Mouse (Mus musculus): ENCODE data around the gene Chmp4b. TPM values are rescaled to one million over a fixed set of nuclear protein-coding genes. Genes with fewer than 3 reads are reported as not detected.

The Chmp4b gene
- polyA plus RNA-seq, 1 experiment from 2014 or later: 23.2 TPM

- DNase-seq (ENCODE audit: low spot score) (no peak), ATAC-seq (ENCODE audit: low FRiP score) (no peak)
- no peak overlapping the region for H3K4me2 ChIP-seq (replicated peaks)
- 87% methylated on average over 7 of the region's 7 CpGs for WGBS
- no peaks in the 10 kb centered on the region for H3K9me3 ChIP-seq (ENCODE audit: control insufficient read depth, low read length)
- no peak overlapping the region for H3K4me3 ChIP-seq (replicated peaks; ENCODE audit: low read length)
- no peaks in the 10 kb centered on the region for H3K4me1 ChIP-seq (replicated peaks; ENCODE audit: control insufficient read depth, insufficient read depth, low read length)
- H3K9ac ChIP-seq: no peak overlapping the region
- no peak overlapping the region for H3K27ac ChIP-seq
- H3K27me3 ChIP-seq (ENCODE audit: control insufficient read depth, insufficient read depth, low read length): no peaks in the 10 kb centered on the region
- no peaks in the 10 kb centered on the region for H3K36me3 ChIP-seq (replicated peaks; ENCODE audit: control insufficient read depth, insufficient read depth)
Observed at GRCm38 (mm10) chr2:154735986-154736385, 84.5 kb downstream of the Chmp4b start.

GRCm38 (mm10) chr2:154738621-154739020, 87.1 kb downstream of the Chmp4b start:
- H3K9me3 ChIP-seq (ENCODE audit: control insufficient read depth, low read length): no peaks in the 10 kb centered on the region
- H3K4me3 ChIP-seq (replicated peaks; ENCODE audit: low read length): no peak overlapping the region
- WGBS: 94% methylated on average over 5 of the region's 5 CpGs
- H3K27me3 ChIP-seq (ENCODE audit: control insufficient read depth, insufficient read depth, low read length): no peaks in the 10 kb centered on the region
- no peak overlapping the region for H3K4me2 ChIP-seq (replicated peaks)
- H3K9ac ChIP-seq: no peak overlapping the region
- 0 out of 2 replicates have a peak, but pooled peaks cover 4% of the 10 kb centered on the region for H3K4me1 ChIP-seq (replicated peaks; ENCODE audit: control insufficient read depth, insufficient read depth, low read length)
- DNase-seq (ENCODE audit: low spot score): no peak
- H3K36me3 ChIP-seq (replicated peaks; ENCODE audit: control insufficient read depth, insufficient read depth): no peaks in the 10 kb centered on the region
- ATAC-seq (ENCODE audit: low FRiP score): no peak
- no peak overlapping the region for H3K27ac ChIP-seq

- Histone ChIP-seq H3K4me3 (replicated peaks; ENCODE audit: low read length) (no peak overlapping the region), H3K9me3 (ENCODE audit: control insufficient read depth, low read length) (no peaks in the 10 kb centered on the region), H3K36me3 (replicated peaks; ENCODE audit: control insufficient read depth, insufficient read depth) (no peaks in the 10 kb centered on the region), H3K9ac (no peak overlapping the region; the same call in 1 of the 2 replicates), H3K4me2 (replicated peaks) (no peak overlapping the region), H3K4me1 (replicated peaks; ENCODE audit: control insufficient read depth, insufficient read depth, low read length) (0 out of 2 replicates have a peak, but pooled peaks cover 4% of the 10 kb centered on the region), H3K27me3 (ENCODE audit: control insufficient read depth, insufficient read depth, low read length) (no peaks in the 10 kb centered on the region), H3K27ac (no peak overlapping the region)
- 75% methylated on average over 10 of the region's 10 CpGs for WGBS
- DNase-seq (ENCODE audit: low spot score): no peak
- no peak for ATAC-seq (ENCODE audit: low FRiP score)
Observed at GRCm38 (mm10) chr2:154742911-154743819, 91.7 kb downstream of the Chmp4b start.

- Histone ChIP-seq H3K27me3 (ENCODE audit: control insufficient read depth, insufficient read depth, low read length) (no peaks in the 10 kb centered on the region), H3K4me2 (replicated peaks) (no peak overlapping the region), H3K27ac (no peak overlapping the region), H3K9me3 (ENCODE audit: control insufficient read depth, low read length) (no peaks in the 10 kb centered on the region), H3K4me1 (replicated peaks; ENCODE audit: control insufficient read depth, insufficient read depth, low read length) (peaks cover 7% of the 10 kb centered on the region; the same call in 1 of the 2 replicates), H3K4me3 (replicated peaks; ENCODE audit: low read length) (no peak overlapping the region), H3K36me3 (replicated peaks; ENCODE audit: control insufficient read depth, insufficient read depth) (no peaks in the 10 kb centered on the region), H3K9ac (no peak overlapping the region)
- ATAC-seq (ENCODE audit: low FRiP score) (no peak), DNase-seq (ENCODE audit: low spot score) (no peak)
- 67% methylated on average over 4 of the region's 4 CpGs for WGBS
Observed at GRCm38 (mm10) chr2:154743915-154744314, 92.4 kb downstream of the Chmp4b start.

Other genes with a start within 250 kb of the Chmp4b start
- gene Snta1, start 243.6 kb upstream of the Chmp4b start, polyA plus RNA-seq (2014; fragmentation: Nextera tagmentation; extraction: Ambion mirVana): 7.0 and 7.1 TPM in 2 replicates
- gene Cbfa2t2, start 215.2 kb upstream of the Chmp4b start, polyA plus RNA-seq (2014; fragmentation: Nextera tagmentation; extraction: Ambion mirVana): 44.6 and 48.0 TPM in 2 replicates
- 1.5 and 1.6 TPM in 2 replicates for gene 1700003F12Rik, start 104.6 kb upstream of the Chmp4b start, polyA plus RNA-seq (2014; fragmentation: Nextera tagmentation; extraction: Ambion mirVana)
- 0.12 and 0.22 TPM in 2 replicates for gene Actl10, start 99.9 kb upstream of the Chmp4b start, polyA plus RNA-seq (2014; fragmentation: Nextera tagmentation; extraction: Ambion mirVana)
- 13.6 and 15.2 TPM in 2 replicates for gene Necab3, start 92.8 kb upstream of the Chmp4b start, polyA plus RNA-seq (2014; fragmentation: Nextera tagmentation; extraction: Ambion mirVana)
- gene E2f1, start 81.8 kb upstream of the Chmp4b start, polyA plus RNA-seq (2014; fragmentation: Nextera tagmentation; extraction: Ambion mirVana): 2.2 and 2.4 TPM in 2 replicates
- gene Pxmp4, start 48.0 kb upstream of the Chmp4b start, polyA plus RNA-seq (2014; fragmentation: Nextera tagmentation; extraction: Ambion mirVana): 17.3 and 18.5 TPM in 2 replicates
- 2.0 and 2.4 TPM in 2 replicates for gene Zfp341, start 38.4 kb upstream of the Chmp4b start, polyA plus RNA-seq (2014; fragmentation: Nextera tagmentation; extraction: Ambion mirVana)
- 0.47 and 0.59 TPM in 2 replicates for gene 4930519P11Rik, start 38.3 kb upstream of the Chmp4b start, polyA plus RNA-seq (2014; fragmentation: Nextera tagmentation; extraction: Ambion mirVana)
- not detected in 2 replicates for gene Gm14214, start 118.3 kb downstream of the Chmp4b start, polyA plus RNA-seq (2014; fragmentation: Nextera tagmentation; extraction: Ambion mirVana)
- gene Raly, start 139.4 kb downstream of the Chmp4b start, polyA plus RNA-seq (2014; fragmentation: Nextera tagmentation; extraction: Ambion mirVana): 36.2 and 41.0 TPM in 2 replicates
- gene a, start 139.7 kb downstream of the Chmp4b start, polyA plus RNA-seq (2014; fragmentation: Nextera tagmentation; extraction: Ambion mirVana): 0.93 and 1.3 TPM in 2 replicates
- 72.7 and 74.2 TPM in 2 replicates for gene Eif2s2, start 241.2 kb downstream of the Chmp4b start, polyA plus RNA-seq (2014; fragmentation: Nextera tagmentation; extraction: Ambion mirVana)